Mouse (Mus musculus): ENCODE measurements around the gene Epn3. TPM values are rescaled to one million over a fixed set of nuclear protein-coding genes. Genes with fewer than 3 reads are reported as not detected.
A peak's percentile ranks its signal among the peaks of the same experiment; 100 is the strongest.

Gene Epn3
- total and polyA plus RNA-seq, 2 experiments from 2014 or later = 1.4 to 5.0 TPM

DNA sequence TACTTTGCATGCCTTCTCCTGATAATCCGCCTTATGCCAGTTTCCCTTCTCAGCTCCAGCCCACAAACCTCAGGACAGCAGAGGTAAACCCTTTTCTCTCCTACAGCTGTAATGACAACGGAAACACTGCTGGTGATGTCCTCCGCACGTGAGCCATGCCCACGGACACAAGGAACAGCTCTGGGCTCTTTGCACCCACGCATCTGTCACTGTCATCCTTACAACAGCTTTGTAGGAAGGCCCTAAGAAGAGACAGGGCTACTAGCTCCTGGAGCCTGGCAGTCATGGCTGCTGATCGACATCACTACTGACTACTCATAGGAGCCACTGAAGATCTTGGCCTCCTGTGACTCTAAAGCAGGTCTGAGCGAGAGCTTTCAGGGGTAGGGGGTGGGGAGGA is 33.4 kb upstream of the Epn3 start:
- WGBS = 84% methylated on average over 8 of the region's 8 CpGs
- Histone ChIP-seq H3K27ac (ENCODE audit: low read depth, low read length) (no peak overlapping the region), H3K36me3 (ENCODE audit: insufficient read depth, low read length) (no peaks in the 10 kb centered on the region), H3K4me2 (ENCODE audit: low read depth, low read length, poor library complexity, severe bottlenecking) (no peak overlapping the region), H3K9me3 (ENCODE audit: low read length) (no peaks in the 10 kb centered on the region), H3K4me3 (ENCODE audit: low read depth, low read length) (no peak overlapping the region), H3K27me3 (ENCODE audit: insufficient read depth, low read length) (no peaks in the 10 kb centered on the region), H3K4me1 (ENCODE audit: insufficient read depth, low read length) (no peaks in the 10 kb centered on the region), H3K9ac (replicated peaks; ENCODE audit: low read length, poor library complexity, severe bottlenecking) (no peak overlapping the region)
- TF ChIP-seq CTCF (IDR thresholded peaks at IDR 0.05) = no peak
- DNase-seq (ENCODE audit: low spot score) (no peak), ATAC-seq (ENCODE audit: low FRiP score) (no peak)

DNA sequence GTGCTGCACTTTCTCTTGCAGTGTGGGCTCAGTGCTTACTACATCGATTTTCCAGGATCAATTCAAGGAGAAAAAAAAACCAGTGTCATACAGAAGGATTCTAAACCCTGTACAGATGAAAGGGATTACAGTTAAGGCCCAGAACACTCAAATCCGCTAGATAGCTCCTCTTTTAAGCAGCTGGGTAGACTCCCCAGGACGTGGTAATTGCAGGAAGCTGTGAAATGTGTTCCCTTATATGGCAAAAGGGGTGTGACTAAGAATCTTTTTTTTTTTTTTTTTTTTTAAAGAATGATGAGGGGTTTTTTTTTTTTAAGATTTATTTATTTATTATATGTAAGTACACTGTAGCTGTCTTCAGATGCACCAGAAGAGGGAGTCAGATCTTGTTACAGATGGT is 29.1 kb upstream of the Epn3 start:
- WGBS = 25% methylated on average over 3 of the region's 3 CpGs
- H3K27me3 ChIP-seq (ENCODE audit: insufficient read depth, low read length) = no peaks in the 10 kb centered on the region
- no peak for ATAC-seq (ENCODE audit: low FRiP score)

DNA sequence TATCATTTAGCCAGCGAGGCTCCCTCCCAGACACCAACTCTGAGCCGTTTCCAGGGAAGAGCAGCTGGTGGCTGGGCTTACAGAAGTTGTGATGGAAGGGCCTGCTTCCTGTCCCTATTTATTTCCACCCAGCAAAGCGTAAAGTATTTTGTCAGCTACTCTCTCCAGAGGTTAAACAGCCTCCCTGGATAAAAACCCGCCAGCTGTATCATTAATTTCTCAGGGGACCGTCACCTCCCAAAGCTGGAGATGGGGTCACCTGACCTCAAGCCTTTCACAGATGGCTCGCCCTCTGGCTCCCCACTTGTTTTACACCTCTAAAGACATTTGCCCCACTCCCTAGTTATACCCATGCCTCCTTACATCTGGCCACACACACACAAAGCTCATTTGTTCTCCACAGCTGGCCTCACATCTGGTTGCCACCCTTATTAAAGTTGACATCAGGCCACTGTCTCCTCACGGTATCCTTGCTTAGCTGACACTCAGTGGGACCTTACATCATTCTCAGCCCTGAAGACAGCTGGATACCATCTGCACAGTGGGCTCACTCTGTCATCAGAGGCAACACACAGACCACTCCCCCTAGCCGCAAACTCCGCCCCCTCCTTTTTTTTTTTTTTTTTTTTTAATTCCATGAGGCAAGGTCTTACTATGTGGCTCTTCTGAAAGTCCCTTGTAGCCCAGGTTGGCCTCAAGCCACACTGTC is 26.6 kb upstream of the Epn3 start:
- no peak overlapping the region for H3K4me3 ChIP-seq (ENCODE audit: low read depth, low read length)
- DNase-seq (ENCODE audit: low spot score) = no peak
- TF ChIP-seq CTCF (IDR thresholded peaks at IDR 0.05) = no peak
- no peak overlapping the region for H3K27ac ChIP-seq (ENCODE audit: low read depth, low read length)
- H3K9me3 ChIP-seq (ENCODE audit: low read length) = no peaks in the 10 kb centered on the region
- H3K9ac ChIP-seq (replicated peaks; ENCODE audit: low read length, poor library complexity, severe bottlenecking) = no peak overlapping the region
- no peaks in the 10 kb centered on the region for H3K4me1 ChIP-seq (ENCODE audit: insufficient read depth, low read length)
- no peaks in the 10 kb centered on the region for H3K36me3 ChIP-seq (ENCODE audit: insufficient read depth, low read length)
- no peak overlapping the region for H3K4me2 ChIP-seq (ENCODE audit: low read depth, low read length, poor library complexity, severe bottlenecking)
- no peaks in the 10 kb centered on the region for H3K27me3 ChIP-seq (ENCODE audit: insufficient read depth, low read length)
- WGBS = 58% methylated on average over 9 of the region's 9 CpGs
- ATAC-seq (ENCODE audit: low FRiP score) = no peak

More for the DNA sequence above, 29.1 kb upstream of the Epn3 start:
- H3K4me2 ChIP-seq (ENCODE audit: low read depth, low read length, poor library complexity, severe bottlenecking) = no peak overlapping the region
- H3K4me3 ChIP-seq (ENCODE audit: low read depth, low read length) = no peak overlapping the region
- H3K9me3 ChIP-seq (ENCODE audit: low read length) = no peaks in the 10 kb centered on the region
- no peaks in the 10 kb centered on the region for H3K36me3 ChIP-seq (ENCODE audit: insufficient read depth, low read length)
- H3K4me1 ChIP-seq (ENCODE audit: insufficient read depth, low read length) = no peaks in the 10 kb centered on the region
- H3K9ac ChIP-seq (replicated peaks; ENCODE audit: low read length, poor library complexity, severe bottlenecking) = no peak overlapping the region
- no peak for TF ChIP-seq CTCF (IDR thresholded peaks at IDR 0.05)
- H3K27ac ChIP-seq (ENCODE audit: low read depth, low read length) = no peak overlapping the region
- no peak for DNase-seq (ENCODE audit: low spot score)

DNA sequence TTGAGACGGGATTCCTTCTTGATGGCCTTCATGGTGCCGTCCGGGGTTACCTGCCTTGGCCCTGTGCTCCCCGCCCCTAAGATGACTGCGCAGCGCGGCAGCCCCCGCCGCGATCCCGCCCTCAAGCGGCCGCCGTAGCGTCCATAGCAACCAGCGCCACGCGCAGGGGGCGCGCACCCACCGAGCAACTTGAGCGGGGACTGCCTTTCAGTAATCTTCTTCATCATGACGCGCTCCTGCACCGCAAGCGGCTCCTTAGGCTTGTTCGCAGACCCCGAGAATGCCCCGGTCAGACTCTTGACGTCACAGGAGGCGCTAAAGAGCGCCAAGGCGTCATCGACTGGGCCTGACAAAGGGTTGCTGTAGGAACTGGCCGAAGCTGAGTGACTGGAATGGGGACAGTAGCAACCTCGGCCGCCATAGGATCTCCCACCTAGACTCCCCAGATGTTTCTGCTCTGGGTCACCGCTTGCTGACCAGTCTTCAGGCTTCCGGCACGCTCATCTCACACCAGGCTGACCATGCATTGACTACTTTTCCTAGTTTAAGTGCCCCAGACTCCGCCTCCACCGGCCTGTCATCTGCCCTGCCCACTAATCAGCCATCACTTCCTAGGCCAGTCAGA is 21.6 kb upstream of the Epn3 start, which contains the start of gene Mycbpap:
Gene Mycbpap, minus strand, starts transcription at position 524 of the 625 bp plus-strand sequence.
- H3K27me3 ChIP-seq (ENCODE audit: insufficient read depth, low read length) = no peaks in the 10 kb centered on the region
- WGBS = 2% methylated on average over 42 of the region's 42 CpGs
- 0 out of 2 replicates have a peak, but pooled peaks cover 4% of the 10 kb centered on the region for H3K4me1 ChIP-seq (ENCODE audit: insufficient read depth, low read length)
- H3K9ac ChIP-seq (replicated peaks; ENCODE audit: low read length, poor library complexity, severe bottlenecking) = peak within 1 kb of the TSS; percentile 20; the same call in 1 of the 2 replicates
- H3K27ac ChIP-seq (ENCODE audit: low read depth, low read length) = no peak within 1 kb of the TSS
- no peaks in the 10 kb centered on the region for H3K9me3 ChIP-seq (ENCODE audit: low read length)
- H3K4me2 ChIP-seq (ENCODE audit: low read depth, low read length, poor library complexity, severe bottlenecking) = peak within 1 kb of the TSS; percentile 60
- H3K36me3 ChIP-seq (ENCODE audit: insufficient read depth, low read length) = no peaks in the 10 kb centered on the region
- ATAC-seq (ENCODE audit: low FRiP score) (peak; percentile 68; the same call in 1 of the 2 replicates), DNase-seq (ENCODE audit: low spot score) (peak; percentile 67)
- peak; percentile 47 for TF ChIP-seq CTCF (IDR thresholded peaks at IDR 0.05)
- H3K4me3 ChIP-seq (ENCODE audit: low read depth, low read length) = peak within 1 kb of the TSS; percentile 39

DNA sequence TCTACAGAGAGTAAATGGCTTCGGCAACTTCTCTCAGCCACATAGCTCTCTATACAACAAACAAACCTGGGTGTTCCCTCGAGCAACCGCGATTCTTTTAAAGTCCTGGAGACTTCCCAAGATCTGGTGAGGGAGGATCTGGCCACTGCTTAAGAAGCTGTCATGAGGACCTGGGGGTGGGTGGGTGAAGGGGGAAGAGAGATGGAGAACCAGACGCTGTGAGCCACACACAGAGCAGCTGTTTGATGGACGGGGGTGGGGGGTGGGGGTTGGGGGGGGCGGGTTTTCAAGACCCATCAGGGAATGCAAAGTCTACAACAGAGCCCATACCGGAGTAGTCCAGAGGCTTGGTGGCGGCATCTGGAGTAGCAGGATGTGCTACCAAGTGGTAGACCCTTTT is 13.7 kb upstream of the Epn3 start:
- DNase-seq (ENCODE audit: low spot score) (no peak), ATAC-seq (ENCODE audit: low FRiP score) (no peak)
- Histone ChIP-seq H3K27me3 (ENCODE audit: insufficient read depth, low read length) (no peaks in the 10 kb centered on the region), H3K9ac (replicated peaks; ENCODE audit: low read length, poor library complexity, severe bottlenecking) (no peak overlapping the region), H3K9me3 (ENCODE audit: low read length) (no peaks in the 10 kb centered on the region), H3K4me2 (ENCODE audit: low read depth, low read length, poor library complexity, severe bottlenecking) (no peak overlapping the region), H3K4me1 (ENCODE audit: insufficient read depth, low read length) (no peaks in the 10 kb centered on the region), H3K27ac (ENCODE audit: low read depth, low read length) (no peak overlapping the region), H3K4me3 (ENCODE audit: low read depth, low read length) (no peak overlapping the region), H3K36me3 (ENCODE audit: insufficient read depth, low read length) (no peaks in the 10 kb centered on the region; the same call in 1 of the 2 replicates)
- TF ChIP-seq CTCF (IDR thresholded peaks at IDR 0.05) = no peak
- WGBS = 65% methylated on average over 9 of the region's 9 CpGs

DNA sequence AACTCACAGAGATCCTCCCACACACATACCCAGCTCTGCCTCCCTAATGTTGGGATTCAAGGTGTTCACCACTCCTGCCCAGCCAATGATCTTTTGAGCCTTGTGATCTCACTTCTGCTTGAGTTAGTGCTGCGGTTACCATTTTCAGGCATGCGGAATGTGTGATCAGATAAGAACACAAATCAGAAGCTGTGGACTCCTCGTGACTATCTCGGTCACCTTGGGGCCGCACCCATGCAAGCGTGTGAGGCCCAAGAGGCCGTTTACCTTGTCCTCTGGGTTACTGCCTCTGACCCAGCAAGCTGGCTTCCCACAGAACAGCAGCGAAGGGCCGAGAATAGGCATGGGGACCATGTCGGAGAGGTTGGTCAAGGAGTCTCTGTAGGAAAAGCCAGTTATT is 9.2 kb upstream of the Epn3 start:
- H3K4me3 ChIP-seq (ENCODE audit: low read depth, low read length) = no peak overlapping the region
- no peak for TF ChIP-seq CTCF (IDR thresholded peaks at IDR 0.05)
- H3K27ac ChIP-seq (ENCODE audit: low read depth, low read length) = no peak overlapping the region
- H3K27me3 ChIP-seq (ENCODE audit: insufficient read depth, low read length) = no peaks in the 10 kb centered on the region
- no peaks in the 10 kb centered on the region; the same call in 1 of the 2 replicates for H3K36me3 ChIP-seq (ENCODE audit: insufficient read depth, low read length)
- no peaks in the 10 kb centered on the region for H3K4me1 ChIP-seq (ENCODE audit: insufficient read depth, low read length)
- 95% methylated on average over 10 of the region's 10 CpGs for WGBS
- DNase-seq (ENCODE audit: low spot score) (no peak), ATAC-seq (ENCODE audit: low FRiP score) (no peak)
- no peak overlapping the region for H3K4me2 ChIP-seq (ENCODE audit: low read depth, low read length, poor library complexity, severe bottlenecking)
- H3K9ac ChIP-seq (replicated peaks; ENCODE audit: low read length, poor library complexity, severe bottlenecking) = no peak overlapping the region
- H3K9me3 ChIP-seq (ENCODE audit: low read length) = no peaks in the 10 kb centered on the region
